Mouse (Mus musculus) stomach, postnatal 0 days (tissue): ENCODE measurements around the gene Xylb.

ENCODE experiments used
- CTCF ChIP-seq: IDR thresholded peaks from 2 replicates; pipeline ENCODE4 v1.5.1; 2016; ENCODE audit warnings: antibody characterized with exemption, low read depth, mild to moderate bottlenecking, moderate library complexity
- EP300 ChIP-seq: optimal IDR thresholded peaks from 2 replicates; pipeline ENCODE3; 2016; ENCODE audit warnings: antibody characterized with exemption

DNA sequence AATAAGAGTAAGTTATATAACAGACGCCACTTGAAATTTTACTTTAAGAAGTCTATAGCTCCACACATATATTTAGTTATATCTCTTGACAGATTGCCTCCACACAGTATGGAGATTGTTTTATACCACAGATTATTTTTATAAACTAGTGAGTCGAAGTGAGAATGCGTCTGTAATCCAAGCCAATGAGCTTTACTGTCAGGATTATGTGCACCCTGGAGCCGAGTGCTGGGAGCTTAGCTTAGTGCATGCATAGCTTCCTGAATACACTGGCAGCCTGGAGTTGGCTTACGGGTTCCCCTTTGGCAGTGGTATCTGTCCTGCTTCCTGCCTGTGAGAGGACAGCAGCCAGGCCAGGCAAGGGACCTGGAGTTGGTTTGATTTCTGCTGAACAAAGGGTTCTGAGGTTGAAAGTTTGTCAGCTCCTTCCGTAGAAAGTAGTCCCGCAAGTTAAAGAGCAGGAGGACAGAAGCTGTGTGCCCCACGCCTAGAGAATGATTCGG, 81.4 kb downstream of the Xylb start:
- TF ChIP-seq CTCF (no peak), EP300 (no peak)
